Mouse (Mus musculus) limb, embryonic 14.5 days (tissue): ENCODE data around the gene Tiam2. TPM values are rescaled to one million over a fixed set of nuclear protein-coding genes. Genes with fewer than 3 reads are reported as not detected.
A peak's percentile ranks its signal among the peaks of the same experiment; 100 is the strongest.

Experiments
- ATAC-seq: fragments of 200-750 bp; cut with Nextera tagmentation; 2 replicates; pipeline ENCODE4 v1.8.0; 2017; ENCODE audit warnings: low read depth, moderate number of reproducible peaks, moderate TSS enrichment; ENCODE audit not compliant: low FRiP score
- DNase-seq: peaks from one replicate; pipeline ENCODE4 v3.0.0-alpha.2; 2015; ENCODE audit warnings: low spot score
- H3K27ac ChIP-seq: fragments of 300-500 bp; sonication (generic); replicated peaks from 2 replicates; pipeline ENCODE4 v1.5.1; 2014; ENCODE audit warnings: low read depth, mild to moderate bottlenecking, low read length, moderate library complexity, mixed read lengths
- H3K27me3 ChIP-seq: fragments of 300-500 bp; sonication (generic); 2 replicates; pipeline ENCODE4 v1.6.1; 2014; ENCODE audit warnings: low read length, mixed read lengths; ENCODE audit not compliant: control insufficient read depth, insufficient read depth
- H3K36me3 ChIP-seq: fragments of 300-500 bp; sonication (generic); 2 replicates; pipeline ENCODE4 v1.6.1; 2014; ENCODE audit warnings: mild to moderate bottlenecking, low read length, moderate library complexity, mixed read lengths; ENCODE audit not compliant: control insufficient read depth, insufficient read depth
- H3K4me1 ChIP-seq: fragments of 300-500 bp; sonication (generic); 2 replicates; pipeline ENCODE4 v1.6.1; 2014; ENCODE audit warnings: antibody characterized with exemption, low read length, mixed read lengths; ENCODE audit not compliant: control insufficient read depth, insufficient read depth
- H3K4me2 ChIP-seq: fragments of 300-500 bp; sonication (generic); replicated peaks from 2 replicates; pipeline ENCODE4 v1.6.1; 2014; ENCODE audit warnings: low read depth, mild to moderate bottlenecking, low read length, moderate library complexity; ENCODE audit not compliant: severe bottlenecking
- H3K4me3 ChIP-seq: fragments of 300-500 bp; sonication (generic); replicated peaks from 2 replicates; pipeline ENCODE4 v1.5.1; 2014; ENCODE audit warnings: low read length
- H3K9ac ChIP-seq: fragments of 300-500 bp; sonication (generic); 2 replicates; pipeline ENCODE4 v1.6.1; 2014; ENCODE audit warnings: mild to moderate bottlenecking, low read depth, low read length, moderate library complexity; ENCODE audit not compliant: severe bottlenecking
- H3K9me3 ChIP-seq: fragments of 300-500 bp; sonication (generic); 2 replicates; pipeline ENCODE4 v1.6.1; 2016; ENCODE audit warnings: low read length; ENCODE audit not compliant: control insufficient read depth
- POLR2A ChIP-seq: fragments of 200-500 bp; IDR thresholded peaks from 2 replicates; pipeline ENCODE4 v1.8.0; 2012; ENCODE audit warnings: inconsistent platforms, mild to moderate bottlenecking, moderate library complexity, borderline replicate concordance; ENCODE audit not compliant: insufficient read depth, insufficient read length; ENCODE audit errors: extremely low read depth
- WGBS: fragments of 180-500 bp; shearing (Covaris S2); extraction: QIAGEN DNeasy Blood & Tissue Kit; methylation state at CpG from one replicate; pipeline ENCODE4 v1.1.7; 2014; 5-methylcytosine and 5-hydroxymethylcytosine counted together
- polyA plus RNA-seq, 2 experiments: library from polyadenylated mRNA; depleted of rRNA in 1 of 2; stranded (reverse) in 1 of 2; unstranded in 1 of 2; fragments of >200 nt; fragmentation: Nextera tagmentation in 1 of 2; extraction: Ambion mirVana in 1 of 2; gene quantifications; 2 replicates each; pipeline versions ENCODE4 v1.2.1 to v1.2.3; 2012 to 2014

Gene Tiam2
- polyA plus RNA-seq, 2 experiments = 21.1 to 25.9 TPM

- no peak for TF ChIP-seq POLR2A
- Histone ChIP-seq H3K27me3 (no peaks in the 10 kb centered on the region), H3K36me3 (peaks cover 51% of the 10 kb centered on the region), H3K9ac (no peak overlapping the region), H3K9me3 (no peaks in the 10 kb centered on the region), H3K4me2 (no peak overlapping the region), H3K4me3 (no peak overlapping the region), H3K27ac (no peak overlapping the region), H3K4me1 (peaks cover 6% of the 10 kb centered on the region; the same call in 1 of the 2 replicates)
- DNase-seq = peak; percentile 32
- 38% methylated on average over 10 of the region's 10 CpGs for WGBS
- ATAC-seq = no peak
Observed at GRCm38 (mm10) chr17:3432590-3433498, 106.5 kb downstream of the Tiam2 start.

DNA sequence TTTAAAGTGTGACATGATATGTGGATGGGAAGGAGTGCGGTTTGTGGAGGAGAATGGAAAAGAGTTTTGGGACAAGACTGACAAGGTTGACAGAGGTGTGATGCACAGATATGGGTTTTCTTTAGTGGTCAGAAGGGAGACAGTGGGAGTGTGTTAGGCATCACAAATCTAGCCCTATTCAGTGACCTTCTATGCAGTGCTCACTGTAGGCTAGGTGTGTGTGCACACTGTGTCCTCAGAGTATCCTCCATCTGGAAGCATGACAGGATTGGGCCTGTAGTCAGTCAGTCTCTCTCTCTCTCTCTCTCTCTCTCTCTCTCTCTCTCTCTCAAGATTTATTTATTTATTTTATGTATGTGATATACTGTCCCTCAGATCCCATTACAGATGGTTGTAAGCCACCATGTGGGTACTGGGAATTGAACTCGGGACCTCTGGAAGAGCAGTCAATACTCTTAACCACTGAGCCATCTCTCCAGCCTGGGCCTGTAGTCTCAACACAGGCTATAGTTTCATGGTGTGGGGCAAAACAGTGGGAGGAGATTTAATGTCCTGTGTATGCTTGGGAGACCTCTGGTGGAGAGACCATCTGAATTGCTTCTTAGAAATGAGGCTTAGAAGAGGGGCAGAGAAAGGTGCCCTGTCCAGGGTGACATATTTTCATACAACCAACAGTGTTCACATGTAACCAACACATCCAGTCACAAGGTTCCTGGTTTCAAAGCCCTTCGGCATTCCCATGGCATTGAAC is 107.3 kb downstream of the Tiam2 start:
- Histone ChIP-seq H3K27me3 (no peaks in the 10 kb centered on the region), H3K9me3 (no peaks in the 10 kb centered on the region), H3K4me1 (peaks cover 6% of the 10 kb centered on the region; the same call in 1 of the 2 replicates), H3K4me2 (no peak overlapping the region), H3K4me3 (no peak overlapping the region), H3K9ac (no peak overlapping the region), H3K36me3 (peaks cover 51% of the 10 kb centered on the region), H3K27ac (no peak overlapping the region)
- TF ChIP-seq POLR2A = no peak
- DNase-seq (no peak), ATAC-seq (no peak)
- WGBS = 89% methylated on average over 3 of the region's 3 CpGs

GRCm38 (mm10) chr17:3435299-3435698 is 108.9 kb downstream of the Tiam2 start:
- Histone ChIP-seq H3K4me2 (no peak overlapping the region), H3K27me3 (no peaks in the 10 kb centered on the region), H3K4me1 (peaks cover 6% of the 10 kb centered on the region; the same call in 1 of the 2 replicates), H3K9ac (no peak overlapping the region), H3K9me3 (no peaks in the 10 kb centered on the region), H3K27ac (no peak overlapping the region), H3K36me3 (peaks cover 45% of the 10 kb centered on the region), H3K4me3 (no peak overlapping the region)
- 94% methylated on average over 1 of the region's 1 CpGs for WGBS
- no peak for DNase-seq
- TF ChIP-seq POLR2A = no peak
- ATAC-seq = no peak

- no peak overlapping the region for H3K9ac ChIP-seq
- no peak overlapping the region for H3K27ac ChIP-seq
- H3K4me3 ChIP-seq = no peak overlapping the region
- WGBS = 36% methylated on average over 12 of the region's 12 CpGs
- peaks cover 9% of the 10 kb centered on the region for H3K4me1 ChIP-seq
- H3K9me3 ChIP-seq = no peaks in the 10 kb centered on the region
- ATAC-seq = peak; percentile 74
- DNase-seq = peak; percentile 44
- no peak for TF ChIP-seq POLR2A
- peaks cover 37% of the 10 kb centered on the region for H3K36me3 ChIP-seq
- H3K4me2 ChIP-seq = no peak overlapping the region
- H3K27me3 ChIP-seq = no peaks in the 10 kb centered on the region
Observed at GRCm38 (mm10) chr17:3436841-3437515, 110.6 kb downstream of the Tiam2 start.
